Mouse (Mus musculus) midbrain, embryonic 10.5 days (tissue): ENCODE measurements at regions not wholly inside any gene's neighbourhood (a gene's known extent, or its start where the extent isn't known, plus 50 kb on each side); places are given as distances from the start of the nearest gene placed in this dataset.
"Not testable (repeated sequence)": the region's sequence is repeated elsewhere in the genome, so short reads cannot be mapped to it uniquely, and the experiment has no call there.

ENCODE experiments used
- DNase-seq: peaks from one replicate; pipeline ENCODE4 v3.0.0-alpha.2; 2017; ENCODE audit warnings: low spot score
- H3K27ac ChIP-seq: fragments of 300-500 bp; sonication (generic); replicated peaks from 2 replicates; pipeline ENCODE4 v1.5.1; 2016; ENCODE audit warnings: mild to moderate bottlenecking
- H3K27me3 ChIP-seq: fragments of 300-500 bp; sonication (generic); 2 replicates; pipeline ENCODE4 v1.6.1; 2016; ENCODE audit warnings: low read depth, mild to moderate bottlenecking; ENCODE audit not compliant: poor library complexity, severe bottlenecking
- H3K36me3 ChIP-seq: fragments of 300-500 bp; sonication (generic); 2 replicates; pipeline ENCODE4 v1.6.1; 2016; ENCODE audit warnings: mild to moderate bottlenecking, moderate library complexity
- H3K4me1 ChIP-seq: fragments of 300-500 bp; sonication (generic); 2 replicates; pipeline ENCODE4 v1.6.1; 2016
- H3K4me3 ChIP-seq: fragments of 300-500 bp; sonication (generic); 2 replicates; pipeline ENCODE4 v1.5.1; 2016; ENCODE audit warnings: mild to moderate bottlenecking, moderate library complexity
- H3K9me3 ChIP-seq: fragments of 300-500 bp; sonication (generic); replicated peaks from 2 replicates; pipeline ENCODE4 v1.6.1; 2016; ENCODE audit warnings: mild to moderate bottlenecking
- WGBS: fragments of 180-500 bp; shearing (Covaris S2); methylation state at CpG from one replicate; pipeline ENCODE4 v1.1.7; 2016; 5-methylcytosine and 5-hydroxymethylcytosine counted together

DNA sequence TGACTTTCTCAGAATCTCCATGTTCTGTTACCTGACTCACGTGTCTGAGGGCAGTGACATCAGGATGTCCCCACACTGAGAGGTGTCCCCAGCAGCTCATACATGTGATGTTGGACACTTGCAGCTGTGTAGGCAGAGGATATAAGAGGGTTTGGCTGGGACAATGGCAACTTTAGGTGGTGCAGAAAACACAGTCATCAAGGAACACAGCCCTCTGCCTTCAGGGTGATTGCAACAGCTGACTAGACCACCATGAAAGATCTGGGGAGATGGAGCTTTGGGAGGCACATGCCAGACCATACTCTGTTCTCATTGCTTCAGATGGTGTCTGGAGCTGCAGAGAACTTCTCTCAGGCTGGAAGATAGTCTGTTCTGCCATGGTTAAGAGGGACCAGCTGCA lies 135.2 kb downstream of the Dll1 start:
- H3K36me3 ChIP-seq, result no peaks in the 10 kb centered on the region
- H3K4me1 ChIP-seq, result peaks cover 6% of the 10 kb centered on the region
- H3K9me3 ChIP-seq, result no peaks in the 10 kb centered on the region
- WGBS, result 82% methylated on average over 1 of the region's 1 CpGs
- peaks cover 11% of the 10 kb centered on the region; the same call in 1 of the 2 replicates for H3K27me3 ChIP-seq
- no peak overlapping the region for H3K4me3 ChIP-seq
- DNase-seq, result no peak
- no peak overlapping the region for H3K27ac ChIP-seq

- H3K27ac ChIP-seq, H3K4me1 ChIP-seq, DNase-seq, H3K36me3 ChIP-seq, H3K4me3 ChIP-seq, H3K9me3 ChIP-seq: not testable (repeated sequence)
- peaks cover 11% of the 10 kb centered on the region; the same call in 1 of the 2 replicates for H3K27me3 ChIP-seq
- WGBS, result 81% methylated on average over 12 of the region's 12 CpGs
These were observed 136.0 kb downstream of the Dll1 start for GRCm38 (mm10) chr17:15240641-15241040.

DNA sequence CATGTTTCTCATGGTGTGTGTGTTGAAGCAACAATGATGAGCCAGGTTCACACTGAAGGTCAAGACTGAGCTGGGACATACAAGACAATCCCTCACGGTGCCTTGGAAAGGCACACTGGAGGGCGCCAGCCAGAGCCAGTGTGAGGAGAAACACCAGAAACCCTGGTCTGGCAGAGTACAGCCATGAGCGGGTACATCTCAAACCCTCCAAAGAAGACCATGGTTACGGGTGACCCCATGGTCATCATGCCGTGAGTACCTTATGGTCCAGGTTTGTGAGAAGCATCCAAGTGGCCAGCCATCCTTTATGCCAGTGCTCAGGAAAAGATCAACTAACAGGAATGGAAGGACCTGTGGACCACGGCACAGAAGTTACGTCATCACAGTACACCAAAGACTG lies 136.7 kb downstream of the Dll1 start:
- H3K4me3 ChIP-seq, result no peak overlapping the region
- DNase-seq, result no peak
- H3K4me1 ChIP-seq, result peaks cover 4% of the 10 kb centered on the region; the same call in 1 of the 2 replicates
- no peaks in the 10 kb centered on the region for H3K9me3 ChIP-seq
- no peak overlapping the region for H3K27ac ChIP-seq
- peaks cover 11% of the 10 kb centered on the region; the same call in 1 of the 2 replicates for H3K27me3 ChIP-seq
- WGBS, result 96% methylated on average over 7 of the region's 7 CpGs
- no peaks in the 10 kb centered on the region for H3K36me3 ChIP-seq

GRCm38 (mm10) chr17:15235041-15235440 lies 141.6 kb downstream of the Dll1 start:
- H3K4me3 ChIP-seq, result no peak overlapping the region
- H3K27ac ChIP-seq, result no peak overlapping the region
- H3K36me3 ChIP-seq, result no peaks in the 10 kb centered on the region
- H3K9me3 ChIP-seq, result no peaks in the 10 kb centered on the region
- H3K4me1 ChIP-seq, result peaks cover 4% of the 10 kb centered on the region; the same call in 1 of the 2 replicates
- H3K27me3 ChIP-seq, result no peaks in the 10 kb centered on the region
- 81% methylated on average over 6 of the region's 6 CpGs for WGBS
- DNase-seq, result no peak

DNA sequence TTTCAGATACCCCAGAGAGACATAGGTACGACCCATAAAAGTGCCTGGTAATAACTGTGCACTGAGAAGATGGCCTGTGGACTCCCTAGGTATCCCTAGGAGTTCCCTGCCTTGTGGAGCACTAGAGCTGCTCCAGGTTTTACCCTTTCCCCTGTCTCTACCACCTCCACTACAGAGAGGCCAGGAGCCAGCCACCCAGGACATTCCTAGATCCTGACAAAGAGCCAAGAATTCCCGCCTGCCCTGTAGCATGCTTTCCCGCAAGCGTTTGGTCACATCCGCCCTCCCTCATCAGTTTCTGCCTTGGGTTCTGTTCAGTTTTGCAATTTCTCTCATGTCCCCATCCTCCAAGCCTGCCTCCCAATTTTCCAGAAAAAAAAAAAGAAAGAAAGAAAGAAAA lies 145.5 kb downstream of the Dll1 start:
- Histone ChIP-seq H3K36me3 (no peaks in the 10 kb centered on the region), H3K27ac (no peak overlapping the region), H3K9me3 (no peaks in the 10 kb centered on the region), H3K27me3 (no peaks in the 10 kb centered on the region), H3K4me1 (no peaks in the 10 kb centered on the region), H3K4me3 (no peak overlapping the region)
- WGBS, result 85% methylated on average over 5 of the region's 5 CpGs
- no peak for DNase-seq

GRCm38 (mm10) chr17:15229159-15229558 lies 147.5 kb downstream of the Dll1 start:
- 83% methylated on average over 6 of the region's 6 CpGs for whole genome bisulfite sequencing
- no peak overlapping the region for H3K27ac ChIP-seq
- H3K36me3 ChIP-seq, result no peaks in the 10 kb centered on the region
- H3K4me1 ChIP-seq, result no peaks in the 10 kb centered on the region
- no peaks in the 10 kb centered on the region for H3K9me3 ChIP-seq
- H3K4me3 ChIP-seq, result no peak overlapping the region
- no peak for DNase-seq
- H3K27me3 ChIP-seq, result no peaks in the 10 kb centered on the region

DNA sequence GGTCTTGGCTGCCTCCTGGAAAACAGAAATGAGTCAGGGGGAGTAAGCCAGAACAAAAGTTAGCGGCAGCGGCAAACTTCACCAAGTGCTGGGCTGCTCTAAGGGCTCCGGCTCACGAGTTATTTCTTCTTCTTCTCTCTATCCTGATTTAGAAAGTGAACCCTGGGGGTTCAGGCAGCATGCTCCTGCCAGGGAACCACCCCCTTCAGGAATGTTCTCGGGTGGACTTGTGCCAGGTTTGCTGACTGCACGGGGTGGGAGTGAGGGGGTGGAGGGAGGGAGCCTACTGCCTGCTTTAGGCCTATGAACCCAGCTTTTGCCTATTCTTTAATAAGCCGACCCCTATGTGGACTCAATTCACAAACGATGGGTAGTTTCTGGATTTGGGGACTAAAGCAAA lies 148.6 kb downstream of the Dll1 start:
- Histone ChIP-seq H3K4me3 (no peak overlapping the region), H3K27ac (no peak overlapping the region), H3K36me3 (no peaks in the 10 kb centered on the region), H3K4me1 (no peaks in the 10 kb centered on the region), H3K27me3 (no peaks in the 10 kb centered on the region), H3K9me3 (no peaks in the 10 kb centered on the region)
- no peak for DNase-seq
- WGBS, result 87% methylated on average over 8 of the region's 8 CpGs

GRCm38 (mm10) chr17:15223826-15224225 lies 152.8 kb downstream of the Dll1 start:
- H3K36me3 ChIP-seq, result no peaks in the 10 kb centered on the region
- no peak overlapping the region for H3K4me3 ChIP-seq
- no peaks in the 10 kb centered on the region for H3K27me3 ChIP-seq
- no peaks in the 10 kb centered on the region for H3K9me3 ChIP-seq
- H3K27ac ChIP-seq, result no peak overlapping the region
- 94% methylated on average over 10 of the region's 10 CpGs for WGBS
- DNase-seq, result no peak
- H3K4me1 ChIP-seq, result peaks cover 3% of the 10 kb centered on the region; the same call in 1 of the 2 replicates

DNA sequence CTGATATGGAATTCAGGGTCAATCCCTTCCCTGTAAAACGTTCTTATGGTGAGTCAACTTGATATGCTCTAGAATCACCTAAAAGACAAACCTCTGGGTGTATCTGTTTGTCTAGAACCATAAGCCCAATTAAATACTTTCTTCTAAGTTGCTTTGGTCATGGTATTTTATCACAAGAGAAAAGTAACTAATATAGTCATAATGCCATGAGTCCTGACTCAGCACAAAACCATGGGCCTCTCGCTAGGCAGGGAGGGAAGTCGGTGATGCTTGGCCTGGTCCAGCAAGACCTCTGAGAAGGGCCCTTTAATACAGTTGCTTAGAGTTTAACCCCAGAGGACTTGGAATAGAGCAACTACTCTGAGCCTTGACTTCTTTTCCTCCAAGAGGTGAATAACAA lies 153.7 kb downstream of the Dll1 start:
- no peaks in the 10 kb centered on the region for H3K9me3 ChIP-seq
- no peak overlapping the region for H3K4me3 ChIP-seq
- H3K27me3 ChIP-seq, result no peaks in the 10 kb centered on the region
- DNase-seq, result no peak
- H3K36me3 ChIP-seq, result no peaks in the 10 kb centered on the region
- WGBS, result 90% methylated on average over 3 of the region's 3 CpGs
- no peak overlapping the region for H3K27ac ChIP-seq
- H3K4me1 ChIP-seq, result peaks cover 3% of the 10 kb centered on the region; the same call in 1 of the 2 replicates

- H3K4me1 ChIP-seq, result no peaks in the 10 kb centered on the region
- H3K27me3 ChIP-seq, result no peaks in the 10 kb centered on the region
- H3K27ac ChIP-seq, result no peak overlapping the region
- WGBS, result 85% methylated on average over 1 of the region's 1 CpGs
- no peaks in the 10 kb centered on the region for H3K9me3 ChIP-seq
- no peak for DNase-seq
- no peaks in the 10 kb centered on the region for H3K36me3 ChIP-seq
- no peak overlapping the region for H3K4me3 ChIP-seq
These were observed 162.5 kb downstream of the Dll1 start for GRCm38 (mm10) chr17:15214157-15214685.

DNA sequence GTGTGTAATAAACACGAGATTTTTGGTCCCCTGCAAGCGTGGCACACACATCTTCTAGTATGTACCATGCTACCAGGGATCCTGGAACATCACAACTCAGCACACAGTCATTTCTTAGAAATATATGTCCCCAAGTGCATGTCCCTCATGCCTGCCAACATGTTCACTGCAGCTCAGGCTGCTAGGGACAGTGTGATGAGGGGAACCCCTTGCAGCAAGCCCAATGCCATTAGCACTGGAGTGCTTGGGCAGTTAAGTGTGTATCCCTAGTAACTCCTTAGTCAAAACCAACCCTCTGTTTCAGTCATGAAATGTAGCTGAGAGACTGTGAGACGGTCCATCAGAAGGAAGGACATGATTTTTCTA lies 167.5 kb upstream of the Gm3448 start:
- Histone ChIP-seq H3K27ac (peak overlapping the region; percentile 82), H3K36me3 (no peaks in the 10 kb centered on the region), H3K4me3 (peak overlapping the region; percentile 55), H3K4me1 (peaks cover 43% of the 10 kb centered on the region), H3K9me3 (no peaks in the 10 kb centered on the region), H3K27me3 (peaks cover 24% of the 10 kb centered on the region)
- 40% methylated on average over 3 of the region's 3 CpGs for WGBS
- no peak for DNase-seq

DNA sequence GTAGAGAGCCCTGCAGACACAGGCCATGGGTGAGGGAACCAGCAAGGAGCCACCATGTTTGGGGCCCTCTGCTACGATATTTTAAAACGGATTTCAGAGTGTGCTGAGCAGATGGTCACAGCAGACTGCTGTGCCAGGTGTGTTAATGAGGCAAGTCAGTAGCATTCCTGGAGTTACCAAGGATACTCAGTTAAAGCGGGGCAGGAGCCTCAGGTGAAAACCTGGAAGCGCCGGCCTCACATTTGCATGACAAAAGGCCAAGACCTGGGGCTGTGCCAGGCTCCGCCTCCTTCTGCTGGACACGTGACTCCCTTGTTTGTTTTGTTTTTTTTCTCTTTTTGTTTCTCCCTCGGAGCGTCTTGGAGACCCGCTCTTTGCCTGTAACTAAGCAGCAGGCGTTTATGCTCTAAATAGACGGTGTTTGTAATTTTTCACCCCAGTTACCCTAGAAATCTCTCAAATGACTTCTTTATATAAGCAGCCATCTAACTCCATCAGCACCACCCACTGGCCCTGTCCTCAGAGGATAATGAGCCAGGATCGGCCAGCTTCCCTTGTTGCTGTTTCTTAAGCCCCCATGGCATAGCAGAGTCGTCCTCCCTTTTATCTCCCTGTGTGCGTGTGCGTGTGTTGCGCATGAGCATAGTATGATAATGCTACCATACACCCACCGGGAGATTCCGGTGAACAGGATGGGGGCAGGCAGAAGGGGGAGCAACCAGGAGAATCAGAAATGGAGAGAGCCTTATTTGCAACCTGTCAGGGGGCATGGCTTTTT lies 166.9 kb upstream of the Gm3448 start:
- DNase-seq, result peak; percentile 79
- 3% methylated on average over 19 of the region's 19 CpGs for WGBS
- H3K4me3 ChIP-seq, result peak overlapping the region; percentile 55

DNA sequence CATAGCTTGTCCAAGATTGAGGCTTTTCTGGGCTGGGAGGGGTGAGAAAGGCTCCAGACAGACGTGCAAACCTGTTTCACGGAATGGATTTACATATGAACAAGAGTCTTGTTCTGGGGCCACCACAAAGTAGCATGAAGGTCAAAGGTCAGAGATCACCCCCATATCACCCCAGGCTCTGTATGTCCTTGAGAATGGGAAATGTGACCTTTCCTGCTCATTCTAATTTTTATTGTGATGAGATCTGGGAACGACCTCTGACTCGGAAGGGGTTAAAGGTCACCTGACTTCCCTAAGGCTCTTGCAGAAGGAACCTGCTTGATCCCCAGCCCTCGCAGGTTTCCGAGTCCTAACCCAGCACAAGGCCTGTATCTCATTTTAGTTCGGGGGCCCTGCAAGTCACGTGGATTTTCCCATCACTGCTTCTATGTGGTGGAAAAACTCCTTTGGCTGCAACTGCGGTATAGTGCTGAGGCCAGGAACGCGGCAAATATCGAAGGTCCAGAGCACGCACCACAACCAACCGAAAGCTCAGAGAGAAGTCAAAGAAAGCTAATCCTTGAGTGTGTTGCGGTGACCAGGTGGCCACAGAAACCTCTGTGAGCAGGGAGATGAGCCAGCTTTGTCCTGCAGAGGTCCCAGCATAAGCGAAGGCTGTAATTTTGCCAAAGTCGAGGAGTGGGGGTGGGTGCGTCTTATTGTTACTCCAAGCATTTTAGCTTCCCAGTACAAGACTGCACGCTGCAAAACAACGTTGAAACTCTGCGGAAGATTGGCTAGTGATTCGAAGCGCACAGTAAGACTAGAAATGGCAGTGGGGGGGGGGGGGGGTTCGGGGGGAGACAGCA lies 166.1 kb upstream of the Gm3448 start:
- peak; percentile 50 for DNase-seq
- no peaks in the 10 kb centered on the region for H3K36me3 ChIP-seq
- H3K9me3 ChIP-seq, result no peaks in the 10 kb centered on the region
- H3K4me1 ChIP-seq, result peaks cover 43% of the 10 kb centered on the region
- peak overlapping the region; percentile 82 for H3K27ac ChIP-seq
- 19% methylated on average over 24 of the region's 24 CpGs for WGBS
- H3K4me3 ChIP-seq, result peak overlapping the region; percentile 55
- H3K27me3 ChIP-seq, result peaks cover 32% of the 10 kb centered on the region

More for the DNA sequence above, 166.9 kb upstream of the Gm3448 start:
- H3K27ac ChIP-seq, result peak overlapping the region; percentile 82
- H3K4me1 ChIP-seq, result peaks cover 43% of the 10 kb centered on the region
- H3K36me3 ChIP-seq, result no peaks in the 10 kb centered on the region
- peaks cover 29% of the 10 kb centered on the region for H3K27me3 ChIP-seq
- H3K9me3 ChIP-seq, result no peaks in the 10 kb centered on the region
